Mouse (Mus musculus) C2C12 (cell line): ENCODE results near the gene Rtp2.

Experiments
- CEBPB ChIP-seq: IDR thresholded peaks from one replicate; pipeline ENCODE4 v1.6.1; 2011; ENCODE audit warnings: low read depth, mild to moderate bottlenecking, control low read depth, moderate library complexity
- CTCF ChIP-seq: IDR thresholded peaks from one replicate; pipeline ENCODE4 v1.5.1; 2011; ENCODE audit not compliant: control insufficient read depth, insufficient read depth, insufficient read length
- MAX ChIP-seq: IDR thresholded peaks from one replicate; pipeline ENCODE4 v1.6.1; 2011; ENCODE audit warnings: mild to moderate bottlenecking, control low read depth
- MYOG ChIP-seq: IDR thresholded peaks from one replicate; pipeline ENCODE4 v1.6.1; 2011; ENCODE audit not compliant: control insufficient read depth, insufficient read length; ENCODE audit errors: extremely low read depth
- USF1 ChIP-seq: IDR thresholded peaks from one replicate; pipeline ENCODE4 v1.6.1; 2011; ENCODE audit warnings: low read depth, mild to moderate bottlenecking, control low read depth, moderate library complexity

DNA sequence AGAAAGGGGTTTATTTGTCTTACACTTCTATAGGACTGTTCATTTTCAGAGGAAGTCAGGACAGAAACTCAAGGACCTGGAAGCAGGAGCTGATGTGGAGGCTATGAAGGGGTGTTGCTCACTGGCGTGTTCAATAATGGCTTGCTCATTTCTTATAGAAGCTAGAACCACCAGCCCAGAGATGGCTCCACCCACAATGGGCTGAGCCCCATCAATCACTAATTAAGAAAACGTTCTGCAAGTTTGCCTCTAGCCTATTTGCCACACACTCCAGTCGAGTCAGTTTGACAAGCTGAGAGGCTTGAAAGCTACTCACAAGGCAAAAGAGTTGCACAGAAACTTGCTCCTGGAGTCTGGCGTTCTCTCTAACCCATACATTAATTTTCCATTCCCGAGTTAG is 10.5 kb downstream of the Rtp2 start:
- no peak for TF ChIP-seq CTCF
- TF ChIP-seq USF1, result no peak
- no peak for TF ChIP-seq MAX
- no peak for TF ChIP-seq CEBPB
- no peak for TF ChIP-seq MYOG
